Mouse (Mus musculus) midbrain, embryonic 14.5 days (tissue): Measurements from ENCODE around the gene Uvrag. TPM values are rescaled to one million over a fixed set of nuclear protein-coding genes. Genes with fewer than 3 reads are reported as not detected.

Source experiments
- ATAC-seq: fragments of 200-750 bp; cut with Nextera tagmentation; 2 replicates; pipeline ENCODE4 v1.8.0; 2017; ENCODE audit warnings: moderate number of reproducible peaks, moderate library complexity; ENCODE audit not compliant: low FRiP score, low TSS enrichment
- DNase-seq: peaks from one replicate; pipeline ENCODE4 v3.0.0-alpha.2; 2015
- H3K27ac ChIP-seq: fragments of 300-500 bp; sonication (generic); replicated peaks from 2 replicates; pipeline ENCODE4 v1.5.1; 2014; ENCODE audit warnings: mild to moderate bottlenecking, low read depth, low read length, moderate library complexity
- H3K27me3 ChIP-seq: fragments of 300-500 bp; sonication (generic); 2 replicates; pipeline ENCODE4 v1.6.1; 2014; ENCODE audit warnings: low read length, control low read depth, mixed read lengths; ENCODE audit not compliant: control insufficient read depth, insufficient read depth
- H3K36me3 ChIP-seq: fragments of 300-500 bp; sonication (generic); 2 replicates; pipeline ENCODE4 v1.6.1; 2014; ENCODE audit warnings: low read length, control low read depth; ENCODE audit not compliant: control insufficient read depth, insufficient read depth
- H3K4me1 ChIP-seq: fragments of 300-500 bp; sonication (generic); 2 replicates; pipeline ENCODE4 v1.6.1; 2014; ENCODE audit warnings: mild to moderate bottlenecking, antibody characterized with exemption, low read length, control low read depth; ENCODE audit not compliant: control insufficient read depth, insufficient read depth
- H3K4me2 ChIP-seq: fragments of 300-500 bp; sonication (generic); 2 replicates; pipeline ENCODE4 v1.6.1; 2014; ENCODE audit warnings: mild to moderate bottlenecking, low read length, moderate library complexity
- H3K4me3 ChIP-seq: fragments of 300-500 bp; sonication (generic); replicated peaks from 2 replicates; pipeline ENCODE4 v1.5.1; 2014; ENCODE audit warnings: low read depth, low read length
- H3K9ac ChIP-seq: fragments of 300-500 bp; sonication (generic); replicated peaks from 2 replicates; pipeline ENCODE4 v1.6.1; 2014; ENCODE audit warnings: mild to moderate bottlenecking, low read length, moderate library complexity
- H3K9me3 ChIP-seq: fragments of 300-500 bp; sonication (generic); 2 replicates; pipeline ENCODE4 v1.6.1; 2016; ENCODE audit warnings: low read length, control low read depth, mixed read lengths; ENCODE audit not compliant: control insufficient read depth
- WGBS: fragments of 180-500 bp; shearing (Covaris S2); extraction: QIAGEN DNeasy Blood & Tissue Kit; methylation state at CpG from one replicate; pipeline ENCODE4 v1.1.7; 2014; 5-methylcytosine and 5-hydroxymethylcytosine counted together
- polyA plus RNA-seq: library from polyadenylated mRNA; unstranded; fragments of >200 nt; fragmentation: Nextera tagmentation; extraction: Ambion mirVana; gene quantifications from 2 replicates; pipeline ENCODE4 v1.2.1, GENCODE M21; 2014

Gene Uvrag
- polyA plus RNA-seq, 1 experiment from 2014 or later: 21.0 TPM

- no peaks in the 10 kb centered on the region for H3K9me3 ChIP-seq
- no peaks in the 10 kb centered on the region for H3K36me3 ChIP-seq
- no peak overlapping the region for H3K4me3 ChIP-seq
- H3K27ac ChIP-seq: no peak overlapping the region
- H3K27me3 ChIP-seq: no peaks in the 10 kb centered on the region
- no peaks in the 10 kb centered on the region for H3K4me1 ChIP-seq
- WGBS: 73% methylated on average over 2 of the region's 2 CpGs
- H3K9ac ChIP-seq: no peak overlapping the region
- DNase-seq (no peak), ATAC-seq (no peak)
- no peak overlapping the region for H3K4me2 ChIP-seq
Observed at GRCm38 (mm10) chr7:99017224-99017844, 123.6 kb downstream of the Uvrag start.

- Histone ChIP-seq H3K9me3 (no peaks in the 10 kb centered on the region), H3K4me2 (no peak overlapping the region), H3K27ac (no peak overlapping the region), H3K4me3 (no peak overlapping the region), H3K4me1 (no peaks in the 10 kb centered on the region), H3K36me3 (no peaks in the 10 kb centered on the region), H3K9ac (no peak overlapping the region), H3K27me3 (no peaks in the 10 kb centered on the region)
- WGBS: 79% methylated on average over 8 of the region's 8 CpGs
- ATAC-seq (no peak), DNase-seq (no peak)
Observed at GRCm38 (mm10) chr7:99015914-99016313, 125.0 kb downstream of the Uvrag start.

- Histone ChIP-seq H3K4me3 (no peak overlapping the region), H3K36me3 (no peaks in the 10 kb centered on the region), H3K4me1 (no peaks in the 10 kb centered on the region), H3K27me3 (no peaks in the 10 kb centered on the region), H3K9me3 (no peaks in the 10 kb centered on the region), H3K27ac (no peak overlapping the region), H3K4me2 (no peak overlapping the region), H3K9ac (no peak overlapping the region)
- WGBS: 76% methylated on average over 17 of the region's 17 CpGs
- ATAC-seq (no peak; the same call in 1 of the 2 replicates), DNase-seq (peak; percentile 34)
Observed at GRCm38 (mm10) chr7:99015419-99015818, 125.5 kb downstream of the Uvrag start.

GRCm38 (mm10) chr7:99014620-99015019 is 126.3 kb downstream of the Uvrag start:
- no peaks in the 10 kb centered on the region for H3K4me1 ChIP-seq
- H3K9me3 ChIP-seq: no peaks in the 10 kb centered on the region
- H3K27me3 ChIP-seq: no peaks in the 10 kb centered on the region
- H3K4me2 ChIP-seq: no peak overlapping the region
- DNase-seq (no peak), ATAC-seq (no peak)
- 65% methylated on average over 4 of the region's 4 CpGs for WGBS
- H3K27ac ChIP-seq: no peak overlapping the region
- H3K36me3 ChIP-seq: no peaks in the 10 kb centered on the region
- no peak overlapping the region for H3K4me3 ChIP-seq
- no peak overlapping the region for H3K9ac ChIP-seq

- Histone ChIP-seq H3K4me2 (no peak overlapping the region), H3K9ac (no peak overlapping the region), H3K4me3 (no peak overlapping the region), H3K36me3 (no peaks in the 10 kb centered on the region; the same call in 1 of the 2 replicates), H3K27ac (no peak overlapping the region), H3K9me3 (no peaks in the 10 kb centered on the region), H3K4me1 (no peaks in the 10 kb centered on the region), H3K27me3 (no peaks in the 10 kb centered on the region)
- DNase-seq: no peak
- ATAC-seq: no peak
- 88% methylated on average over 16 of the region's 16 CpGs for WGBS
Observed at GRCm38 (mm10) chr7:99007506-99008354, 133.2 kb downstream of the Uvrag start.

- ATAC-seq: no peak
- H3K4me1 ChIP-seq: no peaks in the 10 kb centered on the region
- no peak overlapping the region for H3K4me2 ChIP-seq
- no peak overlapping the region for H3K27ac ChIP-seq
- 92% methylated on average over 6 of the region's 6 CpGs for WGBS
- no peak overlapping the region for H3K4me3 ChIP-seq
- H3K36me3 ChIP-seq: no peaks in the 10 kb centered on the region; the same call in 1 of the 2 replicates
- H3K27me3 ChIP-seq: no peaks in the 10 kb centered on the region
- no peaks in the 10 kb centered on the region for H3K9me3 ChIP-seq
- DNase-seq: no peak
- H3K9ac ChIP-seq: no peak overlapping the region
Observed at GRCm38 (mm10) chr7:99003231-99003630, 137.7 kb downstream of the Uvrag start.

- no peaks in the 10 kb centered on the region for H3K9me3 ChIP-seq
- H3K4me3 ChIP-seq: no peak overlapping the region
- no peaks in the 10 kb centered on the region for H3K36me3 ChIP-seq
- no peak overlapping the region for H3K27ac ChIP-seq
- no peak overlapping the region for H3K9ac ChIP-seq
- H3K27me3 ChIP-seq: no peaks in the 10 kb centered on the region
- H3K4me2 ChIP-seq: no peak overlapping the region
- DNase-seq (no peak), ATAC-seq (no peak)
- no peaks in the 10 kb centered on the region for H3K4me1 ChIP-seq
Observed at GRCm38 (mm10) chr7:98998722-98999121, 142.2 kb downstream of the Uvrag start.

- Histone ChIP-seq H3K4me2 (no peak overlapping the region), H3K27ac (no peak overlapping the region), H3K27me3 (no peaks in the 10 kb centered on the region), H3K9ac (no peak overlapping the region), H3K9me3 (no peaks in the 10 kb centered on the region), H3K4me3 (no peak overlapping the region), H3K4me1 (no peaks in the 10 kb centered on the region), H3K36me3 (no peaks in the 10 kb centered on the region)
- no peak for ATAC-seq
- WGBS: 90% methylated on average over 7 of the region's 7 CpGs
- no peak for DNase-seq
Observed at GRCm38 (mm10) chr7:98997760-98998159, 143.2 kb downstream of the Uvrag start.

- DNase-seq (no peak), ATAC-seq (no peak)
- H3K27me3 ChIP-seq: no peaks in the 10 kb centered on the region
- H3K36me3 ChIP-seq: no peaks in the 10 kb centered on the region
- 96% methylated on average over 6 of the region's 6 CpGs for WGBS
- H3K4me3 ChIP-seq: no peak overlapping the region
- no peak overlapping the region for H3K4me2 ChIP-seq
- H3K9ac ChIP-seq: no peak overlapping the region
- no peaks in the 10 kb centered on the region for H3K4me1 ChIP-seq
- no peak overlapping the region for H3K27ac ChIP-seq
- H3K9me3 ChIP-seq: no peaks in the 10 kb centered on the region
Observed at GRCm38 (mm10) chr7:98996791-98997190, 144.2 kb downstream of the Uvrag start.
